Mouse (Mus musculus): ENCODE measurements around the gene Rybp.

The Rybp gene

DNA sequence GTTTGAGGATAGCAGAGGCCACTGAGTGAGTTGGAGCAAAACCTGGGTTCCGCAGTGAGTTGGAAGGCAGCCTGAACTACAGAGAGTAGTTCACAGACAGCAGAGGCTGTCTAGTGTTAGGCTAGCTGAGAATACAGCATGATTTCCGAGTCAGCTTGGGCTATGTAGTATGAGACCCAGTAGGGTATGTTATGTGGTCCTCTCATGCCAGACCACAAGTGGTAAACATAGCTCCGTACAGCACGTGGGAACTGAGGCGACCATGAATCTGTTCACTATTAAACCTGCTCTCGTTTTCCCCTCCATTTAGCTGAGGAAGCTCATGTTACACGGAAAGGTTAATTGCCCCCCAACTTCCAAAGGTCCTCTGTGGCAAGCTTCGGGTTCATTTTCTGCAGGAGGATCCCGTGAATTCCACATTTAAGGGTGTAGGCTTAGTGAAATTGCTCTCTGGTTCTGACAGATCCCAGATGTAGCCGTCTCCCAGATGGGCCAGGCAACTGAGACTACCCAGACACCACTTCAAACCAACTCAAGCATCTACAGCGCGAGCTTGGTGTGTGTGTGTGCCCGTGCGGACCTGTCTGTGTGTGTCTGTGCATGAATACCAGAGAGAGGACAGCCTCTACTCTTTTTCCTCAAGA lies 66.2 kb downstream of the Rybp start:
- no peak for DNase-seq (ENCODE audit: low read depth, low spot score)

DNA sequence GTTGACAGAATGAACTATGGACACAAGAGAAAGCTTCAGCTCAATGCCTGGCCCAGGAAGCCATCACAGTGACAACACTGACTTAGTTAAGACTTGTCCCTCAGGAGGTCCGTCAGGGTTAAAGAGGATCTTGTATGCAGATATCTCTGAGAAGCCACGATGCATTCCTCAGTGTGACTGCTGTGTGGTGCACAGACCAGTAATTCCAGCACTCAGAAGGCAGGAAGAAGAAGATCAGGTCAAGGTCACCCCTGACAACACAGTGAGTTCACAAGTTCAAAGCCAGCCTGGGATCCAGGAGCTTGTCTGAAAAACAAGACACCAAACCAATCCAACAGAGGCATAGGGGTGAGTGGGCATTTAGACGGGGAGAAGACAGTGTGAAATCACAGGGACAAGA lies 67.3 kb downstream of the Rybp start:
- DNase-seq (ENCODE audit: low read depth, low spot score): no peak

GRCm38 (mm10) chr6:100218541-100219341 lies 68.5 kb downstream of the Rybp start:
- DNase-seq (ENCODE audit: low read depth, low spot score): no peak

DNA sequence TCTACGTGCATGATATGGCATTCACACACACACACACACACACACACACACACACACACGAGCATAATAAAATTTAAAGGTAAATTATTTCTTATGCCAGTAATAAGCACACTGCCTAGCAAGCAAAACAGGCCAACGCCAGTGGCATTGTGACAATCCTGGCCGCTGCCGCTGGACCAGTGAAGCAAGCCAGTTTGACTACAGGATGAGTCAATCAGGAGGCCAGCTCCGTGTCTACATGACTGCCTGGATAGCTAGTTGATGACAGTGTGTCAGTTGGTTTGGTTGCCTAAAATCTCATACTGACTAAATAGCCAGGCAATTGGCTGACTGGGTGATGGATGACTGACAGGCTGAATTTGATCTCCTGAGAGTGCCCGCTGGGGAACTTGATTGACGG lies 69.8 kb downstream of the Rybp start:
- no peak for DNase-seq (ENCODE audit: low read depth, low spot score)

DNA sequence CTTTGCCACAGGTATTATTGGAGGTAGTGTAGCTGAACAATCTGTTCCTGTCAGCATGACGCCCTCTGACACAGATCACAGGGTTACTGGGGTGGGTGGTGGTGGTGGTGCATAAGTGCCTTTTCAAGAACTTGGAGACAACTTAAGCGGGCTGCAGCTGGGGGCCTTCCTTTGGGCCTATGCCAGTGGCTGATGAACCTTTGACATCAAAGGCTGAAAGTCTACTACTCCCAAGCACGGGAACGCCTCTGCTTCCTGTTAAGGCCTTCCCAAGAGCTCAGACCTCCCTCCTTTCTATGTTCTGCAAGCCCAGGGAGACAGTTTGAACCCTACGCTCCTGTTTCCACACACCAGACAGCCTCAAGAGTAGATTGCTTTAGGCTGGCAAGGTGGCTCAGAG lies 70.3 kb downstream of the Rybp start:
- DNase-seq (ENCODE audit: low read depth, low spot score): no peak

GRCm38 (mm10) chr6:100215809-100216208 lies 71.5 kb downstream of the Rybp start:
- DNase-seq (ENCODE audit: low read depth, low spot score): no peak

- no peak for DNase-seq (ENCODE audit: low read depth, low spot score)
Observed at GRCm38 (mm10) chr6:100214132-100214913, 73.0 kb downstream of the Rybp start.

- DNase-seq (ENCODE audit: low read depth, low spot score): no peak
Observed at GRCm38 (mm10) chr6:100213596-100213995, 73.7 kb downstream of the Rybp start.

GRCm38 (mm10) chr6:100212820-100213219 lies 74.5 kb downstream of the Rybp start:
- no peak for DNase-seq (ENCODE audit: low read depth, low spot score)

DNA sequence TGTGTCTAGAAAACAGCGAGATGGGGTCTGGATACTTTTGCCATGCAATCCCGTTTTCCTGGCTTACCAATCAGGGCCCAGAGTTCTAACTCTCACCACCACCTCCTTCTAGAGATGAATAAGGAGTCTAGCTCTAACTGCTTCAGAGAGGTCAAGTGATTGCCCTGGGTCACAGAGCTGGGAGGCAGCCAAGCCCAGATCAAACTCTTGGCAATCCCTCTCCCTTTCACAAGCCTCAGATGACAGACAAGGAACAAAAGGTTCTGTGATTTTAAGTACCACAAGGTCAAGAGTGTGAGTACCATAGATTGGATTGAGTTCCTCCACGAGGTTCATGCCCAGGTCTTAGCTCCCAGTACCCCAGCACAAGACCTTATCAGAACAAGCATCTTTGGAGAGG lies 75.6 kb downstream of the Rybp start:
- DNase-seq (ENCODE audit: low read depth, low spot score): no peak

GRCm38 (mm10) chr6:100210517-100210916 lies 76.8 kb downstream of the Rybp start:
- no peak for DNase-seq (ENCODE audit: low read depth, low spot score)

GRCm38 (mm10) chr6:100206741-100207275 lies 80.5 kb downstream of the Rybp start:
- DNase-seq (ENCODE audit: low read depth, low spot score): no peak

- DNase-seq (ENCODE audit: low read depth, low spot score): no peak
Observed at GRCm38 (mm10) chr6:100206261-100206660, 81.0 kb downstream of the Rybp start.

DNA sequence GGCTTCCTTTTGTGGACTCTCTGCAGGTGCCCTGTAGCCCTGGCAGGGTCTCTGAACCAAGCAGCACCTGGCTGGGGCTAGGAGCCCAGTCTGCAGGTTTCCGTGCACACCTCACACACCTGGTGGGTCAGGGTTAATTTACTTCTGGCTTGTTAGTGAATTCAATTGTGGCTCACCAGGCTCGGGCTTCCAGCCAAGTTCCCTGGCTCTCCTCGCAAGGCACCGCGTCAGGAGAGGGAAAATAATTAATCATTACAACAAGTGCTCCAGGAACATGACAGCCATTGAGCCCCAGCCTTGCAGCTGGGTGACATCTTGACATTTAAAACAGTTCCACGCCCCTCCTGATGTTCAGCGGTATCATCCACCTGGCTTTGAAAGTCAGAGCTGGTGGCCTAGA lies 82.8 kb downstream of the Rybp start:
- DNase-seq (ENCODE audit: low read depth, low spot score): no peak

- no peak for DNase-seq (ENCODE audit: low read depth, low spot score)
Observed at GRCm38 (mm10) chr6:100203492-100203891, 83.8 kb downstream of the Rybp start.

- no peak for DNase-seq (ENCODE audit: low read depth, low spot score)
Observed at GRCm38 (mm10) chr6:100202091-100202490, 85.2 kb downstream of the Rybp start.

DNA sequence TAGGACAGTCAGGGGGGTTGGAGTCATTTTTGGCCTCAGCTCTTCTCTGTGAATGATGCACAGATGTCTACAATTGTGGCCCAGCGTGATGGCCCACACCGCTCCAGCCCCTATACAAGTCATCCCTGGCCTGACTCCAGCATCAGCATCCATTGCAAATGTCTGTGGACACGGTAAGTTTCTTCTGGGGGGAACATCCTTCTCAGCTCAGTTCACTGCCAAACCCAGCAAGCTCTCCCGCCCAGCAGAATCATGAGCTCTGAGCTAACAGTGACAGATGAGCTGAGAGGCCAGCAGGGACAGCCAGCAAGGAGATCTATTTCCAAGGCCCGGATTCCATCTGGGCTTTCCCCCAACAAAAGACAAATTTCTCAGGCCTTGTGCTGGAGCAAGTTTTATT lies 90.2 kb downstream of the Rybp start:
- peak; percentile 63 for DNase-seq (ENCODE audit: low read depth, low spot score)

DNA sequence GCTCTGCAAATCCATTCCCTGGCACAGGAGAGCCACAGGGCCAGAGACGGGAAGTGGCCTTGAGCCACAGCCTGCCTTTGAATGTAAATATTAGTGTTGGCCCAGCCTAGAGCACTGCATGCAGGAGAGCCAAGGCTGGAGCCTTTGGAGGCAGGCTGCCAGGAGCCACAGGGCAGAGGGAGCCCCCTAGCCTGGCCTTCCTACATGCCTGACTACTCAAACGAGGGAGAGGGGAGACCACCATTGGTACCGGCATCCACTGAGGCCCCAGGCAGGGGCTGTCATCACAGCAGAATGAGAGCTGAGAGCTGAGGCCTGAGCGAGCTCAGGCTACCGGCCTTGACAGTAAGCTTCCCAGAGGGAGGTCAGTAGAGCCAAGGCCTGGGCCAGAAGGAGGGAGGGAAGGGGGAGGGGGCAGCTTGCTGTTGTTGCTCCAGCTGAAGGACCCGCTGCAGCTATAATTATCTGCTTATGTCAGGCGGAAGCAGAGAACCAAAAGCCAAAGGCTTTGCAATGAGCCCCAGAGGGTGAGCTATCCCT lies 91.3 kb downstream of the Rybp start:
- DNase-seq (ENCODE audit: low read depth, low spot score): peak; percentile 53

DNA sequence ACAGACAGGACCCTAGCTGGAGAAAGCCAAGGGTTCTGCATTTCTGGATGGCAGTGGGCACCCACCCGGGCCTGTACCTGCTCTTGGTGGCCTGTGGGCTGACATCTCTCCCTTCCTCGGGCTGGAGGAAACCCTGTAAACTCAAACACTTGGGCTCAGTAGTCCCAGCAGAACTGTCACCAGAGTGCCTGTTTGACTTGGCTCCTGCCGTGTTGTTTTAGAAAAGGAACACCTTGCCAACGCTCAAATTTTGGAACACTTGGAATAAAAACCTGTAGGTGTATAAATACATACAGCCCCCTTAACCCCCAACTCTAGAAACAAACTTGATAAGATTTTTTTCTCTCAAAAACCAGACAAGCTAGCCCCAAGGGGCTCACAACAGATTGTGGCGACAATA lies 92.2 kb downstream of the Rybp start:
- DNase-seq (ENCODE audit: low read depth, low spot score): no peak

- no peak for DNase-seq (ENCODE audit: low read depth, low spot score)
Observed at GRCm38 (mm10) chr6:100193760-100194159, 93.5 kb downstream of the Rybp start.

GRCm38 (mm10) chr6:100192691-100193229 lies 94.5 kb downstream of the Rybp start:
- peak; percentile 23 for DNase-seq (ENCODE audit: low read depth, low spot score)
